Mouse (Mus musculus): ENCODE measurements around the gene Upf2.
A peak's percentile ranks its signal among the peaks of the same experiment; 100 is the strongest.

Gene Upf2

DNA sequence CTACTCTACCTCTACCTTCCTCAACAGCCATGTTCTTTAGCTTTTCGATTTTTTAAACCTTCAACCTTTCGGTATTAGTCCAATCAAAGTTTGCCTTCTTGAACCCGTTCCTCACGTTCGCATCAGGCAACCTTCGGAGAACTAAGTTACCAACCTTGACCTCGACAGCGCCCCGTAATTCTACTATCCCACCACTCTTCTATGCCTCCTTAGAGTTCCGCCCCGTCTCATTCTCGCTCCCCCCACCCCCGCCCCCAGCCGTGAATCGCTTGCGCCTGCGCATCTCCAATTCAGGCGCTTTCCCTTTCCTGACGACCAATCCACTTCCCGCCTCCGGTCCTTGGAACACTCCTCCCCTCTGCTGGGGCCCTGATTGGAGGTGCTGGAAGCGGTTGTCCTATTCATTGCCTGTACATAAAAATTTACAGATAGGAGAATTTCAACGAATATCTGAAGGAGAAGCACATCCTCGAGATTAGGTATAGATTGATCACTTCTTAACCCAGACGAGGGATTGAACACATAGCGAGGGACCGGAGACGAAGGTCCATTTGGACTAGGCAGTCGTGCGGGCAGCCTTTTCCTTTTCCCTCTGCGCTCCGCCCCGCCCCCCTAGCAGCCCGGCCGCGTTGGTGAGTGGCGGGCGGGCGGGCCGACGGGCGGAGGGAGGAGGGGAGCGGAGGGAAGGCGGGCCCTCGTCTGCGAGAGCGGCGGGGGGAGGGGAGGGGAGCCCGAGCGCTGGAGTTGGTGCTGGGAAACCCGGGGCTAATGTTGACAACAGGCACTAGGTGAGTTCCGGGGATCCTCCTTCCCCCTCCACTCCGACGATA lies at the start of gene Upf2:
Upf2 (plus strand) TSS at position 704 of the 830 bp plus-strand sequence.
- DNase-seq (ENCODE audit: low spot score) = peak; percentile 97

GRCm38 (mm10) chr2:5906092-5906491 lies 45.2 kb upstream of the Upf2 start:
- DNase-seq (ENCODE audit: low spot score) = no peak

GRCm38 (mm10) chr2:5906625-5907024 lies 44.6 kb upstream of the Upf2 start:
- DNase-seq (ENCODE audit: low spot score) = peak; percentile 12

DNA sequence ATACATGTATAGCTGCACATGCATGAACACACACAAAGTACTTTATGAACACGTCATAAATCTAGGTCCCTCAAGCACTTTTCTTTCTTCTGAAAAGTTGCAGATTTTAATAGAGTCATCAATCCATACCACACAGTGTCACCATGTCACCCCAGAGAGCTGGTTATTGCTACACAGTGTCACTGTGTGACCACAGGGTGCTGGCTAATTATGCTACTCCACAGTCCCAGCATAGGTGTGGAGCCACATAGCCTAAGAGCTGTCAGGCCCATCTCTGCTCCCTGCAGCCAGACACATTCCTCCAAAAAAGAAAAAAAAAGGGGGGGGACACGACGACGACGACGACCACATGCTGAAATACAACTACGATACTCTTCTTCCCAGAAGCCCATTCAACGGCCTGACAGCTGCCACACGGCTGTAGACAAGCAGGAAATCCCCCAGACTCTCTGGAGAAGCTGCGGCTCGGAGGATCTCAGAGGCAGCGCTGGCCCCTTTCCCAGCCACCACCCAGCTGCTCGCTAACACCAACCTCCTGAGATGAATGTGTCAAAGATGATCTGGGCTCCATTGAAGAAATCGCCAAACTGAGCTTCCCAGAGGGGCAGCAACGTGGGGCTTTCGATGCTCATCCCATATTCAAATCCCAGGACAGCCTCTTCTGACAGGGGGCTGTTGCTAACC lies 39.8 kb upstream of the Upf2 start:
- no peak for DNase-seq (ENCODE audit: low spot score)

DNA sequence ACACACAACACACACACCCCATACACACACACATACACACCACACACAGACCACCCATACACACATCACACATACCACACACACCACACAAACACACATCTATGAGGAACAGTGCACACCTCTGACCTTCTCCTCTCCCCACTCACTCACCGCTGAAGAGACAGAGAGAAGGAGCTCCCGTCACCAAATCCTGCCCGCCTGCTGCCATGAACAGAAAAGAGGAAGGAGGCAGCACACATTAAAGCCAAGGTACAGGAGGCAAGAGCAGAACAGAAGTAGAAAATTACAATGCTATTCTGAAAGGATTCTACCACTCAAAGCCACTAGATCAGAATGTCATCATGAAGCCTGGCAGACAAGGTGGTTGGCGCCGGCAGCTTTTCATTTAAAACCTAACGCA lies 28.4 kb upstream of the Upf2 start:
- no peak for DNase-seq (ENCODE audit: low spot score)

DNA sequence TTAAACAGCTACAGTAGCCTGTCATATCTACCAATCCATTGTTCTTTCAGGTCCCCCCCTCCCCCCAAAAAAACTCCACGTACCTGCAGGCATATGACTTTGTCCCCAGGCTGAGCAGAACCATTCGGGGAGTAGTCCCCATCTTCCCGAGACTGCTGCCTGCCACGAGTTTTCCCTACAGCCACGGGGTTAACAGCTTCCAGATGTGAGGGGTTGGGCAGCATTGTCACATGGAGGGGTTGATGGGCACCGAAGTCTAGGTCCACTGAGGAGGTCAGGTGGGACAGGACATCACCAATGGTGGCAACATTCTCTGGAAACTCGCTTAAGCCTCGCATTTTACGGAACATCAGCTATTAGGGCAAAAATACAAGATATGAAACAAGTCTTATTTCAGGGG lies 27.5 kb upstream of the Upf2 start:
- DNase-seq (ENCODE audit: low spot score) = no peak

- no peak for DNase-seq (ENCODE audit: low spot score)
These were observed 23.8 kb upstream of the Upf2 start for GRCm38 (mm10) chr2:5927481-5927880.

DNA sequence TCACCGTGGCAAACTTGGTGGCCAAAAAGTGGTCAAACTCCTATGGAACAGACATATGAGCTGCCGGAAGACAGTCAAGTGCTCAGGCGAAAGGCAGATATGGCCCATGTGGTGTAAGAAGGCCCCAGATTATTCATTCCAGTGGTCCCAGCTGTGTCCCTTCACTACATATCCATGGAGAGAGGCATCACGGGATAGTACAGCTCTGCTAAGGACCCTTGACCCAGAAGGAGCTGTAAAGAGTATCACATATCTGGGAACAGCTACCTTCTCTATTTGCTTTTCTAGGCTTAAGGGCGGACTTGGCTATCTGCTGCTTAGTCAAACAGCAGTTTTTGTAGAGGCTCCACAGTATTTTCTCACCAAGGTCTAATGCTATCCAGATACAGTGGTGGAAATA lies 21.5 kb upstream of the Upf2 start:
- DNase-seq (ENCODE audit: low spot score) = no peak

- peak; percentile 36 for DNase-seq (ENCODE audit: low spot score)
These were observed 20.8 kb upstream of the Upf2 start for GRCm38 (mm10) chr2:5930291-5931054.

DNA sequence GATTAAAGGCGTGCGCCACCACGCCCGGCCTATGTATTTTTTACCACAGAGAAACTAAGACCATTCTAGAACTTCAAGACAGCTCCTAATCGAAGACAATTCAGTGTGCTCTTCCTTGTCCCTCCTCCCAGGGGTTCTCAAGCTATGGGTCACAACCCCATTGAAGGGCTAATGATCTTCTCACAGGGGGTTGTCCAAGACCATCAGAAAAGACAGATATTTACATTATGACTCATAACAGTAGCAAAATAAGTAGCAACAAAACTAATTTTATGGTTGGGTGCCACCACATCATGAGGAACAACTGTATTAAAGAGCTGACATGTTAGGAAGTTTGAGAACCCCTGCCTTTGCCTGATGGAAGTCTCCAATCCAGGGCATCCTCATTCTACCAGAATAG lies 19.3 kb upstream of the Upf2 start:
- no peak for DNase-seq (ENCODE audit: low spot score)

- DNase-seq (ENCODE audit: low spot score) = no peak
These were observed 16.3 kb upstream of the Upf2 start for GRCm38 (mm10) chr2:5934936-5935335.

DNA sequence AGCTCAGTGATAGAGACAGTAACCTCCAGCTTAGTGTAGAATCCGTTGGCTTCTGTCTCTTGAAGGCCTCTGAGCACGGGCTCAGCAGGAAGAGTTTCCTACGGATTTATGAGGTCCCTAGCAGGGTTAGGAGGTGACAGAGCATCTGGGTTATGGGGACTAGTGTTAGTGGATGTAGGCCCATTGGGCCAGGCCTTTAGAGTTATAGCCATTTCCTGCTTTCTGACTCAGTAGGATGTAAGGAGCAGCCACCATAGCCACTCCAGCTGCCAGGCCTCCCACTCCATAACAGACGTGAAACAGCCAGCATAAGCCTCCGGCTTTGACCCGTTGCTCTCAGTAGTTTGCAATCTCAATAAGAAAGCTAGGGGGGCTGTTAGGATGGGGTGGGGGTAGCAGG lies 15.2 kb upstream of the Upf2 start:
- DNase-seq (ENCODE audit: low spot score) = no peak

DNA sequence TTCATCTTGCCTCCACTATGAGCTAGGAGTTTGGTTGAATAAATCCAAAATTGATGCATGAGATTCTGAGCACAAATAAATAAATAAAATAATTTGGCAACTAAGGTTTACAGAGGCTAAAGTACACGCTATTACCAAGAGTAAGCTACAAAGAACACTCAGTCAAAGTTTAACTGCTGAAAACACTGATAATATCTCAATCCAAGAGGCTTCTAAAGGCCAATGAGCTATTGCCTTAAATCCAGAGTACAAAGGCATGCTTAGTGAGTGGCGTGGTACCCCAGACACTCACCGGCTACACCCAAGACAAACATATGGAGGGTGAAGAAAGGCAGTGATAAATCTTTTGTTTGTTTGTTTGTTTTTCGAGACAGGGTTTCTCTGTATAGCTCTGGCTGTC lies 14.7 kb upstream of the Upf2 start:
- DNase-seq (ENCODE audit: low spot score) = no peak

DNA sequence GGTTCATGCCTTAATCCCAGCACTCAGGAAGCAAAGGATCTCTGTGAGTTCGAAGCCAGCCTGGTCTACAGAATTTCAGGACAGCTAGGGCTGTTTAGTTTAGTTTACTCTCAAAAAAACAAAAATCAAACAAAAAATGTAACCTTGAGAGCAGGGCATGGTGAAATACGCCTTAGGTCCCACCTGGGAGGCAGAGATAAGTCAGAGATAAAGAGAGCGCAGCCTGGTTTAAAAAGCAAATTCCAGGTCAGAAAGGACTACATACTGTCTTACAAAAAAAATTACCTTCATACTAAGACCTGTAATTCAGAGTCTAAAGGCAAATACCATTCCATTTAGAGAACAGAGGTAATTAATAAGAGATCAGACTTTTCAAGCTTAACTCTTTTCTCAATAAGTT lies 11.9 kb upstream of the Upf2 start:
- DNase-seq (ENCODE audit: low spot score) = no peak

DNA sequence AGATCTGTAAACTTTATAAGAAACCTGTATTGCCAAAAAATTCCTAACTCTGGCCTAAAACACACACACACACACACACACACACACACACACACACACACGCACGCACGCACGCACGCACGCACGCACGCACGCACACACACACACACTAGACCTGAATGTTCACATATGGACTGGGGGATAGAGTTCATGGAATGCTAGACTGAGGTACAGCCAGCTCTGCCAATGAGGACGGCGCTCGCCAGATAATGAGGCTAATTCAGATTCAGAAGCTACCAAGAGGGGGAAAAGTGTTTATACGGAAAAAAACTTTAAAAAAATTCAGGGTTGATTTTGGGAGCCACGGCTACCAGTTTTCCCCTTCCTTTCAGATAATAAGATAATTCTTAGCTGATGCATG lies 11.4 kb upstream of the Upf2 start:
- DNase-seq (ENCODE audit: low spot score) = no peak

GRCm38 (mm10) chr2:5940936-5941335 lies 10.3 kb upstream of the Upf2 start:
- no peak for DNase-seq (ENCODE audit: low spot score)

GRCm38 (mm10) chr2:5941861-5942415 lies 9.3 kb upstream of the Upf2 start:
- no peak for DNase-seq (ENCODE audit: low spot score)

- DNase-seq (ENCODE audit: low spot score) = peak; percentile 49
These were observed 8.7 kb upstream of the Upf2 start, which contains the start of gene Dhtkd1 for GRCm38 (mm10) chr2:5942416-5943032. Gene Dhtkd1 (minus strand): TSS chr2:5942792.

DNA sequence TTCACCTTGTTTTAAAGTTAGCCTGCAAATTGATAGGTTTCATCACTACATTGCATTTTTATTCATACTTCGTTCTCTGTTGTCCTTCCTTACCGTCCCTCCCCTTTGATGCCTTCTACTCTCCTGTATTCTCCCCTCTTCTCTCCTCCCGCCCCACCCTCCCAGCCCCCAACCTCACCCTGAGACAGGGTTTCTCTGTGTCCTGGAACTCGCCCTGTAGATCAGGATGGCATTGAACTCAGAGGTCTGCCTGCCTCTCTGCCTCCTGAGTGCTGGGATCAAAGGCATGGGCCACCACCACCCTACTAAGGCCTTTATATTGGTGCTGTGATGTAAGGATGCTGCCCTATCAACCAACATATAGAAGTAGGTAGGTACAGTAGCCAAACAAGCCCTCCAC lies 8.2 kb upstream of the Upf2 start:
- no peak for DNase-seq (ENCODE audit: low spot score)

- DNase-seq (ENCODE audit: low spot score) = no peak
These were observed 5.6 kb upstream of the Upf2 start for GRCm38 (mm10) chr2:5945629-5946028.

- DNase-seq (ENCODE audit: low spot score) = no peak
These were observed 4.4 kb upstream of the Upf2 start for GRCm38 (mm10) chr2:5946876-5947275.

DNA sequence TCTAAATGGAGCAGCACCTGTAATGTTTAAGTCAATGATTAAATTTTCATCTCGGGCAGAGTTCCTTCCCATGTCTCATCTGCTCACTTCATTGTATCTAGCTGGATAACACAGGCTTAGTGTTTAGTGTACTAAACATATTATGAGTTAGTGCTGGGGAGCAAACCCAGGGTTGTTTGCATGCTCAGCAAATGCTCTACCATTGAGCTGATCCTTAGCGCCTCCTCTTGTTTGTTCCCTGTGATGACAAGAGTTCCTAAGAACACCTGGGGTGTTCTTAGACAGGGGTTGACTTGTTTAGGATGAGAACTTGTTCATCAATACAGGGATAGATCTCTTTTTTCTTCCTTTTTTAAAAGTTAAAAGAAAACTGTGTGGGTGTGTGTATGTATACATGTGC lies 2.3 kb upstream of the Upf2 start:
- no peak for DNase-seq (ENCODE audit: low spot score)

Measured in lung, postnatal 25 days (tissue).